Mouse (Mus musculus): Measurements from ENCODE around the gene Slit2. TPM values are rescaled to one million over a fixed set of nuclear protein-coding genes. Genes with fewer than 3 reads are reported as not detected.
A peak's percentile ranks its signal among the peaks of the same experiment; 100 is the strongest.

The Slit2 gene
- polyA plus RNA-seq, 1 experiment from 2014 or later = 13.5 TPM

GRCm38 (mm10) chr5:48333407-48333806, 350.5 kb downstream of the Slit2 start:
- 93% methylated on average over 3 of the region's 3 CpGs for WGBS

GRCm38 (mm10) chr5:48333884-48334513, 351.1 kb downstream of the Slit2 start:
- ATAC-seq = no peak
- H3K4me1 ChIP-seq (replicated peaks; ENCODE audit: control insufficient read depth, insufficient read depth, low read length) = no peaks in the 10 kb centered on the region
- no peak overlapping the region for H3K4me3 ChIP-seq (replicated peaks; ENCODE audit: low read length)
- no peak overlapping the region for H3K4me2 ChIP-seq (ENCODE audit: low read length)
- WGBS = 46% methylated on average over 9 of the region's 9 CpGs
- no peaks in the 10 kb centered on the region for H3K27me3 ChIP-seq (replicated peaks; ENCODE audit: control insufficient read depth, insufficient read depth, low read length)
- no peaks in the 10 kb centered on the region for H3K36me3 ChIP-seq (ENCODE audit: control insufficient read depth, insufficient read depth)
- no peak overlapping the region for H3K27ac ChIP-seq (ENCODE audit: low read length)
- H3K9ac ChIP-seq (replicated peaks; ENCODE audit: low read depth, low read length) = no peak overlapping the region
- no peaks in the 10 kb centered on the region for H3K9me3 ChIP-seq (ENCODE audit: control insufficient read depth, low read length)

More at GRCm38 (mm10) chr5:48333407-48333806, 350.5 kb downstream of the Slit2 start:
- H3K27me3 ChIP-seq (replicated peaks; ENCODE audit: control insufficient read depth, insufficient read depth, low read length) = no peaks in the 10 kb centered on the region
- no peak for ATAC-seq
- no peak overlapping the region for H3K4me3 ChIP-seq (replicated peaks; ENCODE audit: low read length)
- no peaks in the 10 kb centered on the region for H3K9me3 ChIP-seq (ENCODE audit: control insufficient read depth, low read length)
- H3K27ac ChIP-seq (ENCODE audit: low read length) = no peak overlapping the region
- no peak overlapping the region for H3K9ac ChIP-seq (replicated peaks; ENCODE audit: low read depth, low read length)
- no peaks in the 10 kb centered on the region for H3K36me3 ChIP-seq (ENCODE audit: control insufficient read depth, insufficient read depth)
- H3K4me2 ChIP-seq (ENCODE audit: low read length) = no peak overlapping the region
- H3K4me1 ChIP-seq (replicated peaks; ENCODE audit: control insufficient read depth, insufficient read depth, low read length) = no peaks in the 10 kb centered on the region

GRCm38 (mm10) chr5:48340808-48341433, 358.0 kb downstream of the Slit2 start:
- no peak overlapping the region for H3K27ac ChIP-seq (ENCODE audit: low read length)
- no peak overlapping the region for H3K9ac ChIP-seq (replicated peaks; ENCODE audit: low read depth, low read length)
- WGBS = 44% methylated on average over 7 of the region's 7 CpGs
- no peaks in the 10 kb centered on the region for H3K36me3 ChIP-seq (ENCODE audit: control insufficient read depth, insufficient read depth)
- H3K27me3 ChIP-seq (replicated peaks; ENCODE audit: control insufficient read depth, insufficient read depth, low read length) = no peaks in the 10 kb centered on the region
- no peaks in the 10 kb centered on the region for H3K4me1 ChIP-seq (replicated peaks; ENCODE audit: control insufficient read depth, insufficient read depth, low read length)
- H3K4me3 ChIP-seq (replicated peaks; ENCODE audit: low read length) = no peak overlapping the region
- ATAC-seq = no peak
- no peak overlapping the region for H3K4me2 ChIP-seq (ENCODE audit: low read length)
- H3K9me3 ChIP-seq (ENCODE audit: control insufficient read depth, low read length) = no peaks in the 10 kb centered on the region

GRCm38 (mm10) chr5:48345095-48345982, 362.4 kb downstream of the Slit2 start:
- H3K27ac ChIP-seq (ENCODE audit: low read length) = no peak overlapping the region

GRCm38 (mm10) chr5:48345983-48346648, 363.2 kb downstream of the Slit2 start:
- 95% methylated on average over 2 of the region's 2 CpGs for WGBS

More at GRCm38 (mm10) chr5:48345095-48345982, 362.4 kb downstream of the Slit2 start:
- H3K9ac ChIP-seq (replicated peaks; ENCODE audit: low read depth, low read length) = no peak overlapping the region
- no peaks in the 10 kb centered on the region for H3K27me3 ChIP-seq (replicated peaks; ENCODE audit: control insufficient read depth, insufficient read depth, low read length)
- WGBS = 51% methylated on average over 5 of the region's 5 CpGs
- H3K4me1 ChIP-seq (replicated peaks; ENCODE audit: control insufficient read depth, insufficient read depth, low read length) = no peaks in the 10 kb centered on the region
- no peak overlapping the region for H3K4me2 ChIP-seq (ENCODE audit: low read length)
- H3K4me3 ChIP-seq (replicated peaks; ENCODE audit: low read length) = no peak overlapping the region
- ATAC-seq = peak; percentile 91
- no peaks in the 10 kb centered on the region for H3K9me3 ChIP-seq (ENCODE audit: control insufficient read depth, low read length)
- H3K36me3 ChIP-seq (ENCODE audit: control insufficient read depth, insufficient read depth) = no peaks in the 10 kb centered on the region

GRCm38 (mm10) chr5:48349309-48349708, 366.4 kb downstream of the Slit2 start:
- no peak overlapping the region for H3K9ac ChIP-seq (replicated peaks; ENCODE audit: low read depth, low read length)
- ATAC-seq = no peak
- no peak overlapping the region for H3K4me3 ChIP-seq (replicated peaks; ENCODE audit: low read length)
- 76% methylated on average over 1 of the region's 1 CpGs for WGBS
- no peak overlapping the region for H3K27ac ChIP-seq (ENCODE audit: low read length)
- no peaks in the 10 kb centered on the region for H3K36me3 ChIP-seq (ENCODE audit: control insufficient read depth, insufficient read depth)
- no peak overlapping the region for H3K4me2 ChIP-seq (ENCODE audit: low read length)
- no peaks in the 10 kb centered on the region for H3K9me3 ChIP-seq (ENCODE audit: control insufficient read depth, low read length)
- H3K4me1 ChIP-seq (replicated peaks; ENCODE audit: control insufficient read depth, insufficient read depth, low read length) = no peaks in the 10 kb centered on the region
- no peaks in the 10 kb centered on the region for H3K27me3 ChIP-seq (replicated peaks; ENCODE audit: control insufficient read depth, insufficient read depth, low read length)

More at GRCm38 (mm10) chr5:48345983-48346648, 363.2 kb downstream of the Slit2 start:
- Histone ChIP-seq H3K4me3 (replicated peaks; ENCODE audit: low read length) (no peak overlapping the region), H3K36me3 (ENCODE audit: control insufficient read depth, insufficient read depth) (no peaks in the 10 kb centered on the region), H3K27ac (ENCODE audit: low read length) (no peak overlapping the region), H3K27me3 (replicated peaks; ENCODE audit: control insufficient read depth, insufficient read depth, low read length) (no peaks in the 10 kb centered on the region), H3K4me2 (ENCODE audit: low read length) (no peak overlapping the region), H3K9me3 (ENCODE audit: control insufficient read depth, low read length) (no peaks in the 10 kb centered on the region), H3K4me1 (replicated peaks; ENCODE audit: control insufficient read depth, insufficient read depth, low read length) (no peaks in the 10 kb centered on the region), H3K9ac (replicated peaks; ENCODE audit: low read depth, low read length) (no peak overlapping the region)
- ATAC-seq = no peak

Small RNAs within 50 kb of the gene (microRNA-seq; reads per million reads assigned to microRNA genes)
- gene Mir218-1 = 15.0 reads per million, percentile 33 among the genes with 10 or more reads in this experiment

Data from forebrain, embryonic 16.5 days (tissue).